Mouse (Mus musculus): ENCODE data around the gene Tmem125.

- TF ChIP-seq CTCF (IDR thresholded peaks at IDR 0.05; ENCODE audit: insufficient read depth, low read depth, low read length) (no peak), POLR2A (IDR thresholded peaks at IDR 0.05; ENCODE audit: insufficient read depth, low read depth, low read length) (no peak)
Observed at GRCm38 (mm10) chr4:118568709-118569108, 24.9 kb upstream of the Tmem125 start.
